ENCODE assay signal across 8 mouse cellular contexts in the genomic region with DNA sequence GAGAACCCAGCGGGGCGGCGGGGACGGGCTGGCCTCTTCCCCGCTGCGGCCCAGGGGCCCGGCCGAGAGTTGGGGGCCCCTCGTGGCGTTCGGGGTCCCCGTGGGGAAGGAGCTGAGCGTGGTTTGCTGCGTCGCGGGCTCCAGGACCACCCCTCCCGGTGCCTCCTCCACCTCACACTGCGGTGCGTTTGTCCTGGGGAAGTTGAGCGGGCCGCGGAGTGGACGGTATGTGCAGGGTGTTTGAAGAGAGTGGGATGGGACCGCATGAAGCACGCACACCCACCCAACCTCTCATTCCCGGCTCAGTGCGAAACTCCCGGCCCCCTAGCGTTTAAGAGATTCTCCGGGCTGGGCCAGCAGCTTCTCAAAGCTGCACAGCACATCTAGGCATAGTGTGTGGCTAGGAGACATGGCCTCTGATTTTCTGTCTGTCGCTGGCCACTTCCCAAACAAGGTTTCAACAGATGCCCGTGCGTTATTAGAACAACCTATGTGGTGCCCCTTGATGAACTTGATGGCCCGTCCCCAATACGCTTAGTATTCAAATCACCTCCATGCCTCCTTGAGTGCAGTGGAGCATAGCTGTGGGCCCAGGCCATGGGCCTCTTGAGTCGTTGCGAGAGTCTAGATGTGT. TPM values are rescaled to one million over a fixed set of nuclear protein-coding genes. Genes with fewer than 3 reads are reported as not detected.
DNase-seq lines count a peak whose midpoint lies in the region; ATAC-seq lines count a peak whose summit lies in the region.

No protein-coding gene starts in this region.

- ATAC-seq in hindbrain, embryonic 15.5 days (ENCODE audit: low FRiP score, low read depth): peak; percentile 73

- peak overlapping the region; percentile 67 for H3K9ac ChIP-seq in hindbrain, embryonic 15.5 days

- peak overlapping the region; percentile 80 for H3K4me3 ChIP-seq in hindbrain, embryonic 15.5 days

- peaks cover 18% of the 10 kb centered on the region for H3K4me1 ChIP-seq in hindbrain, embryonic 15.5 days (replicated peaks)

- H3K36me3 ChIP-seq in hindbrain, embryonic 15.5 days: no peaks in the 10 kb centered on the region

- H3K27me3 ChIP-seq in hindbrain, embryonic 15.5 days: no peaks in the 10 kb centered on the region

- peak; percentile 81 for DNase-seq in R1 (ENCODE audit: low read depth, low spot score)
- peak; percentile 54 to 64 for DNase-seq in cerebellum, postnatal 10 days
- peak; percentile 49 for DNase-seq in gastrocnemius, adult 18-20 months (ENCODE audit: low spot score)
- peak; percentile 46 to 51 for DNase-seq in left cerebral cortex, adult 18-20 months (ENCODE audit: low spot score in 2 of 2)
- DNase-seq in lung, postnatal 36 days: peak; percentile 80
- peak; percentile 72 for DNase-seq in retina, postnatal 1 day
- DNase-seq in urinary bladder, postnatal 14 days (ENCODE audit: low spot score): peak; percentile 67

- WGBS in hindbrain, embryonic 15.5 days: under 1% methylated on average over 35 of the region's 37 CpGs

- peak overlapping the region; percentile 71 for H3K27ac ChIP-seq in hindbrain, embryonic 15.5 days (replicated peaks)

- H3K4me2 ChIP-seq in hindbrain, embryonic 15.5 days: peak overlapping the region; percentile 97

- no peaks in the 10 kb centered on the region for H3K9me3 ChIP-seq in hindbrain, embryonic 15.5 days

RNA-seq across cellular contexts. Expression of a gene that starts 0.8 kb away (rescaled TPM):
- 1 to 10 TPM; 9.3 to 9.5 TPM for total RNA-seq in gastrocnemius, adult 18-20 months (2021)
- 1.0 and 1.1 TPM in 2 replicates for polyA plus RNA-seq in hindbrain, embryonic 15.5 days (2015; fragmentation: Nextera tagmentation; extraction: Ambion mirVana)
- 1 to 10 TPM; 3.4 to 3.7 TPM for total RNA-seq in left cerebral cortex, adult 18-20 months (2021)

Comparison
In these comparisons a context has a peak if more than half of its experiments do, and no peak if none do; other contexts are left out.
1. Peak in every context shown above with its lines: DNase-seq, ATAC-seq, H3K4me3 ChIP-seq and H3K27ac ChIP-seq.